Mouse (Mus musculus) gastrocnemius, postnatal 4 days (tissue): ENCODE measurements at regions not wholly inside any gene's neighbourhood (a gene's known extent, or its start where the extent isn't known, plus 50 kb on each side); places are given as distances from the start of the nearest gene placed in this dataset.

Source experiments
- DNase-seq, 2 experiments: peaks; one replicate each; pipeline ENCODE4 v3.0.0; 2021 to 2022; ENCODE audit warnings: low spot score in 2 of 2, mixed read lengths in 2 of 2

DNA sequence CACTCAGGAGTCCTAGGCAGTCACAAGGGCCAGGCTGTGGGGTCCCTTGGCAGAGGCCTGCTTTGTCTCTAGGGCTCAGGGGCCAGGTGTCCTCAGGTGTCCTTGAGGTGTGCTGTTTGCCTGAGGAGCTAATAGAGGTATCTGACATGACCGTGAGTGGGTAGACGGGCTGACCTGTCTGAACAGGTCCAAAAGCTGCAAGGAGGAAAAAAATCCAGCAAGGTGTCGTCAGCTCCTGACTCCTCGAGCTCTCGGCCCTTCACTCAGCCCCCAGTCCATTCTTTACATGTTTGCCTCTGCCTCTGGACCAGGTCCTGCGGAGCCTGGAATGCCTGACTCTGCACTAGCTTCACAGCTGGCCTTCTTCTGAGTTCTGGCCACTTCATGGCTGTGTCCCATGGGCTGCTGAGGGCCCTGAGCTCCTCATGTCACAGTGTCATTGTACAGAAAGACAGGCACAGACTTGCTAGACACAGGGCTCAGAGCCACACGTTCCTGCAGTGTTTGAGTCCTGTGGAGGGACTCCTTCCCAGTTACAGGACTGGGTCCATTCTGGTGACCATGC lies 51.9 kb upstream of the Haao start:
- DNase-seq = no peak

DNA sequence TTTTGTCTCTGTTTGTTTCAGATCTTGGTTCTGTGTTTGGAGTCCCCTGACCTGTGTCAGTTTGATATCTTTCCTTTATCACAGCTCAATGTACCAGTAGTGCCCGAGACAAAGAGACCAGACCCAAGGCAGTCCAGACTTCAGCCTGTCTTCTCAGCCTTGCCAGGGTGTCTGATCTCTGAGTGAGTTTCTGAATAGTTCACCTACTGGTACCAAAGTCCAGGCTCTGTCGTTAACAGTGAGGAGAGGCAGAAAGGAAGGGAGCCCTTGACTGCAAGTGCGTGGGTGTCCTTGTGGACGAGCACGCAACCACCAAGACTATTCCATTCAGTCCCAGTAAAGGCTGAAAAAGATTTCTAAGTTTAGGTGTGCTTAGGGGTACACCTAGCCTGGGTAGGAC lies 50.8 kb upstream of the Haao start:
- DNase-seq = no peak
